Mouse (Mus musculus) ES-E14 (cell line): ENCODE data around the gene Exoc4. TPM values are rescaled to one million over a fixed set of nuclear protein-coding genes. Genes with fewer than 3 reads are reported as not detected.

Source experiments
- DNase-seq: peaks from one replicate; pipeline ENCODE4 v3.0.0-alpha.2; 2013; ENCODE audit warnings: low read depth, low spot score
- H3K27ac ChIP-seq: 2 replicates; pipeline ENCODE4 v1.5.1; 2012; ENCODE audit warnings: low read depth, mild to moderate bottlenecking, low read length, moderate library complexity, mixed read lengths; ENCODE audit not compliant: poor library complexity, insufficient read depth, severe bottlenecking
- H3K36me3 ChIP-seq: 2 replicates; pipeline ENCODE4 v1.6.1; 2012; ENCODE audit warnings: mild to moderate bottlenecking, low read length, moderate library complexity, mixed read lengths; ENCODE audit not compliant: control insufficient read depth, poor library complexity, insufficient read depth, severe bottlenecking
- H3K4me1 ChIP-seq, 2 experiments: fragments of 150-350 bp in 1 of 2; sonication (generic) in 1 of 2; 2 replicates each; pipeline ENCODE4 v1.6.1; 2012; ENCODE audit warnings: low read length in 2 of 2, mild to moderate bottlenecking in 1 of 2, mixed read lengths in 1 of 2; ENCODE audit not compliant: control insufficient read depth in 2 of 2, insufficient read depth in 2 of 2, poor library complexity in 1 of 2
- H3K4me3 ChIP-seq, 2 experiments: fragments of 150-350 bp in 1 of 2; sonication (generic) in 1 of 2; 2 replicates each; pipeline ENCODE4 v1.5.1; 2012; ENCODE audit warnings: low read length in 2 of 2, low read depth in 1 of 2, mild to moderate bottlenecking in 1 of 2, mixed read lengths in 1 of 2; ENCODE audit not compliant: insufficient read depth in 1 of 2, poor library complexity in 1 of 2, severe bottlenecking in 1 of 2
- H3K9ac ChIP-seq: 2 replicates; pipeline ENCODE4 v1.6.1; 2012; ENCODE audit warnings: low read depth, mild to moderate bottlenecking, low read length, mixed read lengths; ENCODE audit not compliant: poor library complexity, insufficient read depth, severe bottlenecking
- H3K9me3 ChIP-seq: fragments of 150-350 bp; sonication (generic); 2 replicates; pipeline ENCODE4 v1.6.1; 2012; ENCODE audit warnings: low read depth, mild to moderate bottlenecking, low read length; ENCODE audit not compliant: control insufficient read depth, insufficient read depth
- CHD2 ChIP-seq: IDR thresholded peaks from 2 replicates; pipeline ENCODE4 v1.6.1; 2014; ENCODE audit warnings: mild to moderate bottlenecking, low read depth, low read length, inconsistent platforms
- HCFC1 ChIP-seq: IDR thresholded peaks from 2 replicates; pipeline ENCODE4 v1.6.1; 2012; ENCODE audit warnings: low read length, inconsistent platforms, borderline replicate concordance; ENCODE audit not compliant: insufficient read depth
- MAFK ChIP-seq: IDR thresholded peaks from 2 replicates; pipeline ENCODE4 v1.6.1; 2014; ENCODE audit warnings: mild to moderate bottlenecking, low read depth, low read length, inconsistent platforms; ENCODE audit not compliant: insufficient read depth
- ZC3H11A ChIP-seq: IDR thresholded peaks from 2 replicates; pipeline ENCODE4 v1.6.1; 2012; ENCODE audit warnings: low read depth, mild to moderate bottlenecking, inconsistent platforms, low read length, borderline replicate concordance
- ZNF384 ChIP-seq: IDR thresholded peaks from 2 replicates; pipeline ENCODE4 v1.6.1; 2012; ENCODE audit warnings: low read depth, low read length, inconsistent platforms
- in situ Hi-C, 2 experiments: fragments of 600-800 bp; cut with MboI; formaldehyde crosslinking; loops; one replicate each; pipeline ENCODE4 v1.15.1; 2025; ENCODE audit warnings: low sequenced_read_pairs in 2 of 2, inconsistent platforms in 1 of 2; ENCODE audit not compliant: unreplicated experiment in 2 of 2
- total RNA-seq: library from RNA; depleted of rRNA; stranded (reverse); fragments of 300-350 nt; gene quantifications from 2 replicates; pipeline ENCODE4 v1.2.3, GENCODE M21; 2012

Gene Exoc4
- total RNA-seq, 1 experiment, result 99.3 TPM

GRCm38 (mm10) chr6:33256638-33257037 lies 7.8 kb downstream of the Exoc4 start:
- no peak overlapping the region for H3K27ac ChIP-seq
- in situ Hi-C loops, result no loop called here

GRCm38 (mm10) chr6:33257076-33257789 lies 8.3 kb downstream of the Exoc4 start:
- no peak for DNase-seq
- Histone ChIP-seq H3K36me3 (0 out of 2 replicates have a peak, but pooled peaks cover 2% of the 10 kb centered on the region), H3K27ac (no peak overlapping the region), H3K4me3 (no peak overlapping the region), H3K4me1 (peaks cover 0 to 2% of the 10 kb centered on the region in 2 experiments; a peak in 1 of 4 replicates), H3K9ac (no peak overlapping the region), H3K9me3 (no peaks in the 10 kb centered on the region)
- in situ Hi-C loops, result no loop called here
- TF ChIP-seq HCFC1, result no peak
- no peak for TF ChIP-seq CHD2
- no peak for TF ChIP-seq ZNF384
- TF ChIP-seq MAFK, result no peak

More at GRCm38 (mm10) chr6:33256638-33257037, 7.8 kb downstream of the Exoc4 start:
- TF ChIP-seq ZNF384 (no peak), ZC3H11A (no peak), CHD2 (no peak), MAFK (no peak), HCFC1 (no peak)
- H3K4me1 ChIP-seq, result peaks cover 0 to 2% of the 10 kb centered on the region in 2 experiments; a peak in 1 of 4 replicates
- no peak overlapping the region for H3K9ac ChIP-seq
- no peak overlapping the region for H3K4me3 ChIP-seq
- H3K36me3 ChIP-seq, result 0 out of 2 replicates have a peak, but pooled peaks cover 2% of the 10 kb centered on the region
- no peak for DNase-seq
- H3K9me3 ChIP-seq, result no peaks in the 10 kb centered on the region

- Histone ChIP-seq H3K4me1 (peaks cover 0 to 4% of the 10 kb centered on the region in 2 experiments; a peak in 1 of 4 replicates), H3K36me3 (peaks cover 5% of the 10 kb centered on the region), H3K4me3 (no peak overlapping the region), H3K27ac (no peak overlapping the region), H3K9ac (no peak overlapping the region), H3K9me3 (no peaks in the 10 kb centered on the region)
- in situ Hi-C loops, result no loop called here
- no peak for TF ChIP-seq ZC3H11A
- TF ChIP-seq HCFC1, result no peak
- no peak for TF ChIP-seq MAFK
- no peak for TF ChIP-seq ZNF384
- no peak for TF ChIP-seq CHD2
- DNase-seq, result no peak
Observed at GRCm38 (mm10) chr6:33259926-33260325, 11.0 kb downstream of the Exoc4 start.

GRCm38 (mm10) chr6:33261606-33262005 lies 12.7 kb downstream of the Exoc4 start:
- DNase-seq, result no peak
- peaks cover 15% of the 10 kb centered on the region for H3K36me3 ChIP-seq
- no peak for TF ChIP-seq ZNF384
- no peak for TF ChIP-seq CHD2
- no peak for TF ChIP-seq MAFK
- no peak for TF ChIP-seq HCFC1
- no peak for TF ChIP-seq ZC3H11A
- in situ Hi-C loops, result no loop called here
- H3K9me3 ChIP-seq, result no peaks in the 10 kb centered on the region
- no peak overlapping the region for H3K9ac ChIP-seq
- no peak overlapping the region for H3K4me3 ChIP-seq
- H3K4me1 ChIP-seq, result peaks cover 0 to 4% of the 10 kb centered on the region in 2 experiments; a peak in 1 of 4 replicates
- H3K27ac ChIP-seq, result no peak overlapping the region
